Mouse (Mus musculus): ENCODE measurements around the gene Elf2. TPM values are rescaled to one million over a fixed set of nuclear protein-coding genes. Genes with fewer than 3 reads are reported as not detected.

Elf2 gene
- polyA plus RNA-seq, 1 experiment from 2014 or later, result 44.5 TPM

- WGBS (ENCODE audit: insufficient replicate concordance), result 78% methylated on average over 7 of the region's 7 CpGs
- 0 out of 2 replicates have a peak, but pooled peaks cover 5% of the 10 kb centered on the region for H3K4me1 ChIP-seq (ENCODE audit: control insufficient read depth, insufficient read depth, low read length)
- no peak for ATAC-seq (replicated peaks; ENCODE audit: insufficient number of reproducible peaks, low FRiP score, low TSS enrichment)
Observed at GRCm38 (mm10) chr3:51206521-51206920, 133.9 kb downstream of the Elf2 start.

DNA sequence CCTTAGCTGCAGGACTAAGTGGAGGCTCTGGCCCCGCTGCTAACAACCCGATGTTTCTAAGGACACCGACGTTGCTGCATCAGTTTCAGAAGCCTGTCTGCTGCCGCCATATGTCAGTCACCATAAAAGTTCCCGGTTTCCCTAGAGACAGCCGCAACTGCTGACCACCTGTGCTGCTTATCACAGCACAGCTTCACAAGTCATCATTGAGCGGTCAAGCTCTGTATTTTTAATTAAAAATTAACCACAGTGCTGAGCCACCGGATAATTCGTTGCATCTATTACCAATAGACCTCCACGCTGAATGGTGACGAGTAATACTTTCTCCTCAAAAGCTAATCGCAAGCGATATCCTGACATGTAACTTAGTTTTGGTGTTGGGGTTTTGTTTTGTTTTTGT lies 135.6 kb downstream of the Elf2 start:
- Histone ChIP-seq H3K9ac (ENCODE audit: low read depth, low read length) (no peak overlapping the region), H3K27me3 (ENCODE audit: control insufficient read depth, insufficient read depth, low read length) (no peaks in the 10 kb centered on the region), H3K4me3 (ENCODE audit: low read depth, low read length) (no peak overlapping the region), H3K9me3 (replicated peaks; ENCODE audit: control insufficient read depth, low read length) (no peaks in the 10 kb centered on the region), H3K4me2 (no peak overlapping the region), H3K27ac (ENCODE audit: low read depth, low read length) (no peak overlapping the region), H3K36me3 (ENCODE audit: control insufficient read depth, insufficient read depth, low read length) (no peaks in the 10 kb centered on the region), H3K4me1 (ENCODE audit: control insufficient read depth, insufficient read depth, low read length) (0 out of 2 replicates have a peak, but pooled peaks cover 5% of the 10 kb centered on the region)
- 94% methylated on average over 14 of the region's 14 CpGs for WGBS (ENCODE audit: insufficient replicate concordance)
- no peak for ATAC-seq (replicated peaks; ENCODE audit: insufficient number of reproducible peaks, low FRiP score, low TSS enrichment)

More at GRCm38 (mm10) chr3:51206521-51206920, 133.9 kb downstream of the Elf2 start:
- Histone ChIP-seq H3K9me3 (replicated peaks; ENCODE audit: control insufficient read depth, low read length) (no peaks in the 10 kb centered on the region), H3K9ac (ENCODE audit: low read depth, low read length) (no peak overlapping the region), H3K4me3 (ENCODE audit: low read depth, low read length) (no peak overlapping the region), H3K4me2 (no peak overlapping the region), H3K27me3 (ENCODE audit: control insufficient read depth, insufficient read depth, low read length) (no peaks in the 10 kb centered on the region), H3K27ac (ENCODE audit: low read depth, low read length) (no peak overlapping the region), H3K36me3 (ENCODE audit: control insufficient read depth, insufficient read depth, low read length) (no peaks in the 10 kb centered on the region)

GRCm38 (mm10) chr3:51204441-51204840 lies 136.0 kb downstream of the Elf2 start:
- H3K9ac ChIP-seq (ENCODE audit: low read depth, low read length), result no peak overlapping the region
- no peak overlapping the region for H3K4me2 ChIP-seq
- no peaks in the 10 kb centered on the region for H3K27me3 ChIP-seq (ENCODE audit: control insufficient read depth, insufficient read depth, low read length)
- no peaks in the 10 kb centered on the region for H3K36me3 ChIP-seq (ENCODE audit: control insufficient read depth, insufficient read depth, low read length)
- H3K4me1 ChIP-seq (ENCODE audit: control insufficient read depth, insufficient read depth, low read length), result 0 out of 2 replicates have a peak, but pooled peaks cover 5% of the 10 kb centered on the region
- H3K27ac ChIP-seq (ENCODE audit: low read depth, low read length), result no peak overlapping the region
- no peaks in the 10 kb centered on the region for H3K9me3 ChIP-seq (replicated peaks; ENCODE audit: control insufficient read depth, low read length)
- 89% methylated on average over 5 of the region's 5 CpGs for WGBS (ENCODE audit: insufficient replicate concordance)
- H3K4me3 ChIP-seq (ENCODE audit: low read depth, low read length), result no peak overlapping the region
- ATAC-seq (replicated peaks; ENCODE audit: insufficient number of reproducible peaks, low FRiP score, low TSS enrichment), result no peak

DNA sequence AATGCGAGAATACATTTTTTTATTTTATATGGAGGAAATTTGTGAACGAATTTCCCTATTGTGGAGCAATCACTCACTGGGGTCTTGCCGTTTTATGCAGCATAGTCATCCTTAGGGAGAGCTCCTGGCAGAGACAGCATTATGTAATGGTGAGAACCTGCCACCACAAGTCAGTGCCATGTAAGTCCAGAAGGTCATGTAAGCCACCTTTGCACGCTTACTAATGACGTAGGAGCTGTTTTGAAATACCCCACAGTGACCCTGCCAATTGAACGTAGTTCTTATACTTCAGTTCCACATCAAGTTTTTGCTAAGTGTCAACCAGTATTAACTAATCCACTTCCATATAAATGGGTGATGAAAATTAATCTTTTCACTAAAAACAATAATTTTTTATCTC lies 136.6 kb downstream of the Elf2 start:
- H3K27ac ChIP-seq (ENCODE audit: low read depth, low read length), result no peak overlapping the region
- no peak for ATAC-seq (replicated peaks; ENCODE audit: insufficient number of reproducible peaks, low FRiP score, low TSS enrichment)
- H3K4me3 ChIP-seq (ENCODE audit: low read depth, low read length), result no peak overlapping the region
- no peaks in the 10 kb centered on the region for H3K27me3 ChIP-seq (ENCODE audit: control insufficient read depth, insufficient read depth, low read length)
- no peak overlapping the region for H3K4me2 ChIP-seq
- no peaks in the 10 kb centered on the region for H3K9me3 ChIP-seq (replicated peaks; ENCODE audit: control insufficient read depth, low read length)
- H3K4me1 ChIP-seq (ENCODE audit: control insufficient read depth, insufficient read depth, low read length), result 0 out of 2 replicates have a peak, but pooled peaks cover 5% of the 10 kb centered on the region
- H3K36me3 ChIP-seq (ENCODE audit: control insufficient read depth, insufficient read depth, low read length), result no peaks in the 10 kb centered on the region
- 83% methylated on average over 6 of the region's 6 CpGs for WGBS (ENCODE audit: insufficient replicate concordance)
- H3K9ac ChIP-seq (ENCODE audit: low read depth, low read length), result no peak overlapping the region

Small RNA genes within 50 kb of the gene (microRNA-seq; reads per million reads assigned to microRNA genes)
- not detected for gene Gm24282 (ENCODE audit: borderline number of aligned reads)

Other genes with a start within 250 kb of the Elf2 start
- 10.4 and 12.2 TPM in 2 replicates for gene Noct, start 116.2 kb downstream of the Elf2 start, polyA plus RNA-seq (2014; fragmentation: Nextera tagmentation; extraction: Ambion mirVana)
- 14.2 and 15.4 TPM in 2 replicates for gene Mgarp, start 56.1 kb upstream of the Elf2 start, polyA plus RNA-seq (2014; fragmentation: Nextera tagmentation; extraction: Ambion mirVana)
- gene Ndufc1, start 68.3 kb upstream of the Elf2 start, polyA plus RNA-seq (2014; fragmentation: Nextera tagmentation; extraction: Ambion mirVana), result 1,265 and 1,267 TPM in 2 replicates
- 37.8 and 39.6 TPM in 2 replicates for gene Naa15, start 74.5 kb upstream of the Elf2 start, polyA plus RNA-seq (2014; fragmentation: Nextera tagmentation; extraction: Ambion mirVana)
- gene Rab33b, start 143.3 kb upstream of the Elf2 start, polyA plus RNA-seq (2014; fragmentation: Nextera tagmentation; extraction: Ambion mirVana), result 13.7 and 16.2 TPM in 2 replicates
- gene Setd7, start 220.2 kb upstream of the Elf2 start, polyA plus RNA-seq (2014; fragmentation: Nextera tagmentation; extraction: Ambion mirVana), result 6.0 and 8.4 TPM in 2 replicates